Mouse (Mus musculus) brain, embryonic 14.5 days (tissue): ENCODE results near the gene Phip.

Source experiments
- CTCF ChIP-seq: fragments of 200-500 bp; IDR thresholded peaks from 2 replicates; pipeline ENCODE4 v1.5.1; 2012; ENCODE audit warnings: inconsistent platforms, mild to moderate bottlenecking, moderate library complexity, borderline replicate concordance; ENCODE audit not compliant: insufficient read depth, insufficient read length; ENCODE audit errors: extremely low read depth
- POLR2A ChIP-seq: fragments of 200-500 bp; IDR thresholded peaks from 2 replicates; pipeline ENCODE4 v1.6.1; 2012; ENCODE audit warnings: mild to moderate bottlenecking, inconsistent platforms, borderline replicate concordance; ENCODE audit not compliant: poor library complexity, insufficient read depth, insufficient read length, severe bottlenecking; ENCODE audit errors: extremely low read depth

GRCm38 (mm10) chr9:82952330-82952729 is 23.0 kb downstream of the Phip start:
- TF ChIP-seq CTCF (no peak), POLR2A (no peak)
